Mouse (Mus musculus): ENCODE results near the gene Mdp1. TPM values are rescaled to one million over a fixed set of nuclear protein-coding genes. Genes with fewer than 3 reads are reported as not detected.
A peak's percentile ranks its signal among the peaks of the same experiment; 100 is the strongest.

Gene Mdp1
- polyA plus RNA-seq, 1 experiment from 2014 or later, result 65.6 TPM

- H3K36me3 ChIP-seq, result peaks cover 75% of the 10 kb centered on the region
Measured at GRCm38 (mm10) chr14:55637795-55638194, 22.5 kb downstream of the Mdp1 start, which contains the start of gene Gm49378. Gm49378 (minus strand) TSS chr14:55637895.

GRCm38 (mm10) chr14:55635523-55636007 lies 24.7 kb downstream of the Mdp1 start, which contains the start of gene Ipo4:
Ipo4 (minus strand) TSS chr14:55635957.
- H3K27me3 ChIP-seq (ENCODE audit: insufficient read depth, poor library complexity, severe bottlenecking), result no peaks in the 10 kb centered on the region
- peaks cover 84% of the 10 kb centered on the region for H3K36me3 ChIP-seq
- peak within 1 kb of the TSS; percentile 84 for H3K27ac ChIP-seq
- DNase-seq (ENCODE audit: low spot score), result peak; percentile 91
- H3K4me1 ChIP-seq (replicated peaks), result peaks cover 23% of the 10 kb centered on the region
- H3K9me3 ChIP-seq, result no peaks in the 10 kb centered on the region
- WGBS, result 3% methylated on average over 33 of the region's 33 CpGs
- peak within 1 kb of the TSS; percentile 69 for H3K4me3 ChIP-seq

More at GRCm38 (mm10) chr14:55637795-55638194, 22.5 kb downstream of the Mdp1 start, which contains the start of gene Gm49378:
- Histone ChIP-seq H3K4me1 (replicated peaks) (peaks cover 32% of the 10 kb centered on the region), H3K4me3 (no peak within 1 kb of the TSS), H3K27ac (no peak within 1 kb of the TSS), H3K9me3 (no peaks in the 10 kb centered on the region), H3K27me3 (ENCODE audit: insufficient read depth, poor library complexity, severe bottlenecking) (no peaks in the 10 kb centered on the region)
- no peak for DNase-seq (ENCODE audit: low spot score)
- 95% methylated on average over 9 of the region's 9 CpGs for WGBS

GRCm38 (mm10) chr14:55634874-55635522 lies 25.3 kb downstream of the Mdp1 start:
- H3K36me3 ChIP-seq, result peaks cover 84% of the 10 kb centered on the region
- peaks cover 23% of the 10 kb centered on the region for H3K4me1 ChIP-seq (replicated peaks)
- 4% methylated on average over 23 of the region's 23 CpGs for WGBS
- H3K4me3 ChIP-seq, result peak overlapping the region; percentile 69
- no peaks in the 10 kb centered on the region for H3K27me3 ChIP-seq (ENCODE audit: insufficient read depth, poor library complexity, severe bottlenecking)
- H3K27ac ChIP-seq, result peak overlapping the region; percentile 84
- DNase-seq (ENCODE audit: low spot score), result no peak
- no peaks in the 10 kb centered on the region for H3K9me3 ChIP-seq

DNA sequence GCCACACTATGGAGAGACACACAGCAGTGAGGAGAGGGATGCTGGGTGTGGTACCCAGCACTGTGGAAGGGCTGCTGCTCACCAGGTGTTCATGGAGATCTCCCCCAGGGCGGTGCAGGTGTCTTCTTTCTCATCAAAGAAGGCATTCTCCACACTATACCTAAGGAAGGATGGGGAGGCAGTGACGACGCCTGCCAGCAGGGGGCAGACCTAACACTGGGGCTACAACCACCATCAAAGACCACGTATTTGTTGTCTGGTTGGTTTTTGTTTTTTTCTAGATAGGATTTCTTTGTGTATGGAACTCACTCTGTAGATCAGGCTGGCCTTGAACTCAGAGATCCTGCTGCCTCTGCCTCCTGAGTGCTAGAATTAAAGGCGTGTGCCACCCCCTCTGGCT lies 31.0 kb downstream of the Mdp1 start:
- no peak overlapping the region for H3K27ac ChIP-seq
- H3K4me1 ChIP-seq (replicated peaks), result 0 out of 2 replicates have a peak, but pooled peaks cover 3% of the 10 kb centered on the region
- no peaks in the 10 kb centered on the region for H3K9me3 ChIP-seq
- no peaks in the 10 kb centered on the region for H3K27me3 ChIP-seq (ENCODE audit: insufficient read depth, poor library complexity, severe bottlenecking)
- peaks cover 100% of the 10 kb centered on the region for H3K36me3 ChIP-seq
- no peak overlapping the region for H3K4me3 ChIP-seq
- WGBS, result 61% methylated on average over 5 of the region's 5 CpGs
- peak; percentile 20 for DNase-seq (ENCODE audit: low spot score)

GRCm38 (mm10) chr14:55628077-55628827 lies 32.1 kb downstream of the Mdp1 start:
- DNase-seq (ENCODE audit: low spot score), result no peak
- peaks cover 97% of the 10 kb centered on the region for H3K36me3 ChIP-seq
- 95% methylated on average over 27 of the region's 27 CpGs for WGBS
- H3K9me3 ChIP-seq, result no peaks in the 10 kb centered on the region
- H3K4me3 ChIP-seq, result no peak overlapping the region
- H3K4me1 ChIP-seq (replicated peaks), result no peaks in the 10 kb centered on the region
- no peak overlapping the region for H3K27ac ChIP-seq
- H3K27me3 ChIP-seq (ENCODE audit: insufficient read depth, poor library complexity, severe bottlenecking), result no peaks in the 10 kb centered on the region

DNA sequence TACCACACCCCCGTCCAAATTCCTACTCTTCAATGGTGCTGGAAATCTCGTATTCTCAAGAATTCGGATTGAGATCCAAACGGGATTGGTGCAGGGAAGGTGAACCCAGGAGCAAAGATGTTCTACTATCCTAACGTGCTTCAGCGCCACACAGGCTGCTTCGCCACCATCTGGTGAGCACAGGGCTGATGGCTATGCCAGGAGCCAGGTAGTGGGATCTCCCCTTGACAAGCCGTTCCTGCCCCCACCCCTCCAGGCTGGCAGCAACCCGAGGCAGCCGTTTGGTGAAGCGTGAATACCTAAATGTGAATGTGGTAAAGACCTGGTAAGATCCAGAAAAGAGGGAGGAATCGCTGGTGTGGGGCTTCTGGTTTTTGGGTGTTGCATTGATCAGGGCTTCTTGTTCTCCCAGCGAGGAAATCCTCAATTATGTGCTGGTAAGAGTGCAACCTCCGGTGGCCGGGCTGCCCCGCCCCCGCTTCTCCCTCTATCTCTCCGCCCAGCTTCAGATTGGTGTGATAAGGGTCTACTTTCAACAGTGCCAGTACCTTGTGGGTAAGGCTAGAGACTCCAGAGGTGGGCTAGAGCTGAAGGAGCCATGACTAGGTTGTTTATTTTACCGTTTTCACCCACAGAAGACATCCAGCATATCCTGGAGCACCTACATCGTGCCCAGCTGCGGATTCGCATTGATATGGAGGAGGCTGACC lies 41.7 kb downstream of the Mdp1 start:
- H3K27ac ChIP-seq, result peak overlapping the region; percentile 35; the same call in 1 of the 2 replicates
- WGBS, result 47% methylated on average over 22 of the region's 22 CpGs

DNA sequence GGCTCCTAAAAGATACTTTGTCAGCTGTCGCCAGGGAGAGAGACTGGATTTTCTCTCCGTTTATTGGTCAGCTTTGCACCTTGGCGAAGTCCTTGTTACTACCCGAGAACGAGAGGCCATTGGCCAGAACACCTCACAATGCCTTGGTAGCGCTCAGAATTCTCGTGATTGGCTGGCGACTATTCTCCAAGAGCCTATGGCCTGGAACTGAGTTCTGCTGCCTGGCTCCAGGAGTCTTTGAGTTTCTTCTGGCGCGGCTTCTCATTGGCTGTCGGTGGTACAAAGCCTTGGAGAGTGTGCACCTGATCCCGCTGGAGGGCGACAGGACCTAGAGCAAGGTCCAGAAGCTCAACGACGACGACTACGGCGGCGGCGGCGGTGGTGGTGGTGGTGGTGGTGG lies 42.5 kb downstream of the Mdp1 start, which contains the start of gene Rec8:
Gene Rec8 (plus strand): TSS at position 216 of the 400 bp plus-strand sequence.
- DNase-seq (ENCODE audit: low spot score), result peak; percentile 62
- H3K4me1 ChIP-seq (replicated peaks), result peaks cover 17% of the 10 kb centered on the region
- WGBS, result 26% methylated on average over 21 of the region's 21 CpGs
- peak within 1 kb of the TSS; percentile 62 for H3K27ac ChIP-seq
- H3K36me3 ChIP-seq, result no peaks in the 10 kb centered on the region; the same call in 1 of the 2 replicates
- H3K4me3 ChIP-seq, result peak within 1 kb of the TSS; percentile 37
- H3K9me3 ChIP-seq, result no peaks in the 10 kb centered on the region
- peaks cover 14% of the 10 kb centered on the region; the same call in 1 of the 2 replicates for H3K27me3 ChIP-seq (ENCODE audit: insufficient read depth, poor library complexity, severe bottlenecking)

More for the DNA sequence above, 41.7 kb downstream of the Mdp1 start:
- DNase-seq (ENCODE audit: low spot score), result no peak
- H3K9me3 ChIP-seq, result no peaks in the 10 kb centered on the region
- peak overlapping the region; percentile 37 for H3K4me3 ChIP-seq
- H3K36me3 ChIP-seq, result peaks cover 1% of the 10 kb centered on the region
- H3K4me1 ChIP-seq (replicated peaks), result peaks cover 17% of the 10 kb centered on the region
- H3K27me3 ChIP-seq (ENCODE audit: insufficient read depth, poor library complexity, severe bottlenecking), result peaks cover 14% of the 10 kb centered on the region; the same call in 1 of the 2 replicates

- Histone ChIP-seq H3K27me3 (ENCODE audit: insufficient read depth, poor library complexity, severe bottlenecking) (peaks cover 14% of the 10 kb centered on the region; the same call in 1 of the 2 replicates), H3K36me3 (no peaks in the 10 kb centered on the region), H3K9me3 (no peaks in the 10 kb centered on the region), H3K4me3 (no peak overlapping the region), H3K4me1 (replicated peaks) (peaks cover 17% of the 10 kb centered on the region), H3K27ac (no peak overlapping the region)
- WGBS, result 85% methylated on average over 2 of the region's 2 CpGs
- DNase-seq (ENCODE audit: low spot score), result no peak
Measured at GRCm38 (mm10) chr14:55616844-55617243, 43.5 kb downstream of the Mdp1 start.

- no peak overlapping the region for H3K4me3 ChIP-seq
- H3K27me3 ChIP-seq (ENCODE audit: insufficient read depth, poor library complexity, severe bottlenecking), result peaks cover 14% of the 10 kb centered on the region; the same call in 1 of the 2 replicates
- peaks cover 17% of the 10 kb centered on the region for H3K4me1 ChIP-seq (replicated peaks)
- no peak for DNase-seq (ENCODE audit: low spot score)
- H3K9me3 ChIP-seq, result no peaks in the 10 kb centered on the region
- WGBS, result 39% methylated on average over 2 of the region's 2 CpGs
- H3K36me3 ChIP-seq, result no peaks in the 10 kb centered on the region
- H3K27ac ChIP-seq, result no peak overlapping the region
Measured at GRCm38 (mm10) chr14:55615876-55616275, 44.4 kb downstream of the Mdp1 start.

- no peak overlapping the region for H3K27ac ChIP-seq
- H3K4me3 ChIP-seq, result no peak overlapping the region
- H3K4me1 ChIP-seq (replicated peaks), result peaks cover 17% of the 10 kb centered on the region
- WGBS, result 84% methylated on average over 7 of the region's 7 CpGs
- H3K9me3 ChIP-seq, result no peaks in the 10 kb centered on the region
- peaks cover 8% of the 10 kb centered on the region for H3K36me3 ChIP-seq
- DNase-seq (ENCODE audit: low spot score), result no peak
- H3K27me3 ChIP-seq (ENCODE audit: insufficient read depth, poor library complexity, severe bottlenecking), result peaks cover 12% of the 10 kb centered on the region; the same call in 1 of the 2 replicates
Measured at GRCm38 (mm10) chr14:55614565-55615178, 45.6 kb downstream of the Mdp1 start.

DNA sequence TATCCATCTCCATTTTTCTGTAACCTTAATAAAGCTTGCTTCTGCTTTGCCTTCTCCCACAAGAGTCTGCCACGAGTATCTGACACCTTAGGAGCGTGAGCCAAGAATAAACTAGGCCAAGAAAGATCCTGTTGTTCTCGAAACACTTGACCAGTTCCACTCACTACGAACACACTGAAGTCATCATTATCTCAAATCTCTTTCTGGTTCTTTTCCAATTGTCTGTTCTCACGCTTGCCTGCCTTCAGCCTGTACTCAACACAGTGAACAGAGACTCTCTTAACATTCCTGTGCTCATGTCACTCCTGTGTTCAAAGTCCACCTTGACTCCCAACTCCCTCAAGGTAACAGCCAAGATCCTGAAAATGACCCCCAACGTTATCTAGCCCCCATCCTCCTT lies 47.0 kb downstream of the Mdp1 start:
- no peaks in the 10 kb centered on the region for H3K9me3 ChIP-seq
- H3K4me3 ChIP-seq, result no peak overlapping the region
- H3K27ac ChIP-seq, result no peak overlapping the region
- no peak for DNase-seq (ENCODE audit: low spot score)
- H3K36me3 ChIP-seq, result peaks cover 22% of the 10 kb centered on the region
- WGBS, result 74% methylated on average over 6 of the region's 6 CpGs
- H3K4me1 ChIP-seq (replicated peaks), result peaks cover 10% of the 10 kb centered on the region
- 0 out of 2 replicates have a peak, but pooled peaks cover under 1% of the 10 kb centered on the region for H3K27me3 ChIP-seq (ENCODE audit: insufficient read depth, poor library complexity, severe bottlenecking)

DNA sequence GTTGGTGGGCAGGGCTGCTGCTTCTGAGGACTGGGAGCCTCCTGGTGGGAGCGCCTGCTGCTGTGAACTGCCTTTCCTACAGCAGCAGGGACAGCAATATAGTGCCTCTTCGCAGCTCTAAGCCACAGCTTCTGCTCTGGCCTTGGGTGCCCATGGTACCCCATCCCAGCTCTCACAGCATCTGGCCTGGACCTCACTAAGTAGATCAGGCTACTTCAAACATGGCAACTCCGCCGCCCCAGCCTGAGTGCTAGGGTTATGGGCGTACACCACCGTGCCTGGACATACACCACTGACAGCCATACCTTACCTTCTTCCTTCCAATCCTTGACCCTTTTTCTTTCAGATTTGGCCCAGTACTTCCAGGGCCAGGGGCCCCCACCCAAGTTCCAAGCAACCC lies 52.0 kb downstream of the Mdp1 start:
- Histone ChIP-seq H3K4me3 (no peak overlapping the region), H3K36me3 (peaks cover 66% of the 10 kb centered on the region), H3K27ac (no peak overlapping the region), H3K4me1 (replicated peaks) (peaks cover 14% of the 10 kb centered on the region), H3K9me3 (no peaks in the 10 kb centered on the region), H3K27me3 (ENCODE audit: insufficient read depth, poor library complexity, severe bottlenecking) (no peaks in the 10 kb centered on the region)
- 95% methylated on average over 6 of the region's 6 CpGs for WGBS
- DNase-seq (ENCODE audit: low spot score), result no peak
